Mouse (Mus musculus) heart, postnatal 0 days (tissue): ENCODE data around the gene Ctu2. TPM values are rescaled to one million over a fixed set of nuclear protein-coding genes. Genes with fewer than 3 reads are reported as not detected.

ENCODE experiments used
- ATAC-seq: fragments of 200-750 bp; cut with Nextera tagmentation; 2 replicates; pipeline ENCODE4 v1.8.0; 2017; ENCODE audit warnings: low read depth, moderate number of reproducible peaks, moderate library complexity; ENCODE audit not compliant: insufficient read depth
- DNase-seq: peaks from one replicate; pipeline ENCODE4 v3.0.0-alpha.2; 2016; ENCODE audit warnings: low spot score
- H3K27ac ChIP-seq: fragments of 300-500 bp; sonication (generic); 2 replicates; pipeline ENCODE4 v1.5.1; 2014; ENCODE audit warnings: low read depth, mild to moderate bottlenecking
- H3K27me3 ChIP-seq: fragments of 300-500 bp; sonication (generic); 2 replicates; pipeline ENCODE4 v1.6.1; 2014; ENCODE audit warnings: low read length, mixed read lengths; ENCODE audit not compliant: control insufficient read depth, insufficient read depth
- H3K36me3 ChIP-seq: fragments of 300-500 bp; sonication (generic); replicated peaks from 2 replicates; pipeline ENCODE4 v1.6.1; 2014; ENCODE audit warnings: low read length, mixed read lengths; ENCODE audit not compliant: control insufficient read depth, insufficient read depth
- H3K4me1 ChIP-seq: fragments of 300-500 bp; sonication (generic); 2 replicates; pipeline ENCODE4 v1.6.1; 2014; ENCODE audit warnings: antibody characterized with exemption; ENCODE audit not compliant: control insufficient read depth, insufficient read depth
- H3K4me2 ChIP-seq: fragments of 300-500 bp; sonication (generic); 2 replicates; pipeline ENCODE4 v1.6.1; 2014; ENCODE audit warnings: low read depth, mild to moderate bottlenecking, low read length, moderate library complexity
- H3K4me3 ChIP-seq: fragments of 300-500 bp; sonication (generic); 2 replicates; pipeline ENCODE4 v1.5.1; 2014; ENCODE audit warnings: low read depth, low read length
- H3K9ac ChIP-seq: fragments of 300-500 bp; sonication (generic); replicated peaks from 2 replicates; pipeline ENCODE4 v1.6.1; 2014; ENCODE audit warnings: low read depth, low read length, mixed read lengths
- H3K9me3 ChIP-seq: fragments of 300-500 bp; sonication (generic); replicated peaks from 2 replicates; pipeline ENCODE4 v1.6.1; 2016; ENCODE audit warnings: low read length; ENCODE audit not compliant: control insufficient read depth
- CTCF ChIP-seq: IDR thresholded peaks from 2 replicates; pipeline ENCODE4 v1.5.1; 2016; ENCODE audit warnings: antibody characterized with exemption, control low read depth, low read depth
- EP300 ChIP-seq: IDR thresholded peaks from 2 replicates; pipeline ENCODE4 v1.6.1; 2016; ENCODE audit warnings: antibody characterized with exemption, low read depth
- WGBS: fragments of 180-500 bp; shearing (Covaris S2); extraction: QIAGEN DNeasy Blood & Tissue Kit; methylation state at CpG from one replicate; pipeline ENCODE4 v1.1.7; 2014; 5-methylcytosine and 5-hydroxymethylcytosine counted together
- polyA plus RNA-seq: library from polyadenylated mRNA; unstranded; fragments of >200 nt; fragmentation: Nextera tagmentation; extraction: Ambion mirVana; gene quantifications from 2 replicates; pipeline ENCODE4 v1.2.1, GENCODE M21; 2015
- total RNA-seq: library from RNA; depleted of rRNA; stranded (reverse); fragments of >200 nt; gene quantifications from 2 replicates; pipeline ENCODE4 v1.2.3, GENCODE M21; 2014; ENCODE audit warnings: low replicate concordance

Gene Ctu2
- total and polyA plus RNA-seq, 2 experiments from 2014 or later: 24.3 to 28.4 TPM

- H3K27ac ChIP-seq: peak overlapping the region; percentile 87
- no peaks in the 10 kb centered on the region for H3K27me3 ChIP-seq
- H3K4me1 ChIP-seq: peaks cover 11% of the 10 kb centered on the region; the same call in 1 of the 2 replicates
- peak overlapping the region; percentile 86 for H3K9ac ChIP-seq
- H3K4me3 ChIP-seq: peak overlapping the region; percentile 92
- DNase-seq (peak; percentile 69), ATAC-seq (peak; percentile 34)
- peaks cover 40% of the 10 kb centered on the region for H3K36me3 ChIP-seq
- no peaks in the 10 kb centered on the region for H3K9me3 ChIP-seq
- H3K4me2 ChIP-seq: peak overlapping the region; percentile 81
- no peak for TF ChIP-seq CTCF
- TF ChIP-seq EP300: no peak
- under 1% methylated on average over 16 of the region's 16 CpGs for WGBS
Observed at GRCm38 (mm10) chr8:122474951-122475560, 887 bp upstream of the Ctu2 start.

- peaks cover 93% of the 10 kb centered on the region for H3K36me3 ChIP-seq
- TF ChIP-seq EP300: no peak
- H3K9me3 ChIP-seq: no peaks in the 10 kb centered on the region
- no peak overlapping the region for H3K9ac ChIP-seq
- no peak overlapping the region for H3K27ac ChIP-seq
- DNase-seq: no peak
- 83% methylated on average over 8 of the region's 8 CpGs for WGBS
- no peaks in the 10 kb centered on the region for H3K27me3 ChIP-seq
- ATAC-seq: no peak
- no peak overlapping the region for H3K4me3 ChIP-seq
- no peaks in the 10 kb centered on the region for H3K4me1 ChIP-seq
- no peak overlapping the region for H3K4me2 ChIP-seq
Observed at GRCm38 (mm10) chr8:122482448-122482847, 6.5 kb downstream of the Ctu2 start.

GRCm38 (mm10) chr8:122483877-122484276 lies 7.9 kb downstream of the Ctu2 start:
- ATAC-seq (no peak), DNase-seq (no peak)
- Histone ChIP-seq H3K4me1 (no peaks in the 10 kb centered on the region), H3K27ac (no peak overlapping the region), H3K9ac (no peak overlapping the region), H3K4me3 (no peak overlapping the region), H3K9me3 (no peaks in the 10 kb centered on the region), H3K36me3 (peaks cover 89% of the 10 kb centered on the region), H3K27me3 (no peaks in the 10 kb centered on the region), H3K4me2 (no peak overlapping the region)
- WGBS: 98% methylated on average over 7 of the region's 7 CpGs
- peak; percentile 11; the same call in 1 of the 2 replicates for TF ChIP-seq CTCF
- no peak for TF ChIP-seq EP300

DNA sequence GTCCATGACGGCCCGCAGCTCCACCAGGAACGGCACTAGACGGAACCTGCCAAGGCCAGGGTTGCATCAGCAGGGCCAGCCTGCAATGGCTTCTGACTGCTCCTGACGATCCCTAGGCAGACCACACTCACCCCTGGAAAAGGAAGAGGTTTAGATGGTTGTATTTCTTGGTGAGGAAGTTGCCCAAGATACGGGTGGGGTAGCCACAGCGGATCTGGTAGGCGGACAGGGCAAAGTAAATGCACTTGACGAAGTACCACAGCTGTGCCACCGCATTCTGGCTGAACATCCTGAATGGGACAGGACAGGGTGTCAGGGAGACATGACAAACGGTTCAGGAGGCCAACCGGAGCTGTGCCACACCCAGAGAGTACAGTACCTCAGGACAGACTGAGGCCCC lies 8.9 kb downstream of the Ctu2 start:
- no peak overlapping the region for H3K4me2 ChIP-seq
- H3K27ac ChIP-seq: no peak overlapping the region
- H3K9me3 ChIP-seq: no peaks in the 10 kb centered on the region
- WGBS: 84% methylated on average over 12 of the region's 12 CpGs
- TF ChIP-seq EP300: no peak
- no peak for TF ChIP-seq CTCF
- H3K36me3 ChIP-seq: peaks cover 89% of the 10 kb centered on the region
- no peak for DNase-seq
- no peak for ATAC-seq
- H3K9ac ChIP-seq: no peak overlapping the region
- H3K4me1 ChIP-seq: no peaks in the 10 kb centered on the region
- H3K4me3 ChIP-seq: no peak overlapping the region
- no peaks in the 10 kb centered on the region for H3K27me3 ChIP-seq

DNA sequence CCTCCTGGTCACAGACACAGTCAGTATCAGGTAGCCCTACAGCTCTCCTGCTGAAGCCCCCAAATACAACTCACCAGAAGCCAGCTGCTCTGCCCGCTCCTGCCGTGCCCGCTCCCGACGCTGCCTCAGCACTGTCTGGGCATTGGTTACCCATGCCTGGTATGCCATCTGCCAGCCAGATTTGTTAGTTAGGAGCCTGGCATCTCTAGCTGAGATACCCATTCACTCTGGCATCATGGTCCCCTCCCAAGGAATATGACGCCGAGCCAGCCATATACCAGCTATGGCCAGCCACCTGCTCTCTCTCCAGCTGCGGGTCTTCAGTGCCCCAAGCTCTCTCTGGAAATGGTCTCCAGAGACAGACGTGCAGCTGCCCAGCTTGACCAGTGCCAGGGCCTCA lies 12.4 kb downstream of the Ctu2 start:
- no peak overlapping the region for H3K4me3 ChIP-seq
- no peak overlapping the region for H3K27ac ChIP-seq
- TF ChIP-seq CTCF: no peak
- TF ChIP-seq EP300: no peak
- H3K4me1 ChIP-seq: no peaks in the 10 kb centered on the region
- no peak overlapping the region for H3K4me2 ChIP-seq
- no peaks in the 10 kb centered on the region for H3K27me3 ChIP-seq
- ATAC-seq (no peak), DNase-seq (no peak)
- 93% methylated on average over 9 of the region's 9 CpGs for WGBS
- no peaks in the 10 kb centered on the region for H3K9me3 ChIP-seq
- H3K9ac ChIP-seq: no peak overlapping the region
- peaks cover 84% of the 10 kb centered on the region for H3K36me3 ChIP-seq
